Comparison of ENCODE assay signal across 8 mouse cellular contexts in the genomic region with DNA sequence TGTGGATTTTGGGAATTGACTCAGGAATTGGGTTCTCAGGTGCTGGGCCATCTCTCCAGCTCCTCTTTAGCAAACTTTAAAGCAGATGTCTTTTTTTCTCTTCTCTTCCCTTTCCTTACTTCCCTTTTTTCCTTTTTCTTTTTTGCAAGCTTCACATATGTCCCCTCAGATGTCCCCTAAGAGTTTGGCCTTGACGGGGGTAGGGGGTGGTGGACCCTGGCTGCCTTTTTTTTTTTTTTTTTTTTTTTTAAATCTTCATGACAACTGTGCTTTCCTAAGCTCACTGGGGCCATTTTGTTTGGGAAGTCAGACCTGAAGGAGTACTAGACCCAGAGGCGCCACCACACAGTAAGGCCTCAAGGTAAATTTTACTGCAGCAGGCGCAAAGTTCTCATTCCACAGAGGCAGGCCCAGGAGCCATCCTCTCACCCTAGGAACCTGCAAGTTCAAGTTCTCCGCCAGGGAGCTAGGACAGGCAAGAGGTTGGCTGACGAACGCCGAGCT. TPM values are rescaled to one million over a fixed set of nuclear protein-coding genes. Genes with fewer than 3 reads are reported as not detected.
DNase-seq lines count a peak whose midpoint lies in the region; ATAC-seq and TF ChIP-seq lines count a peak whose summit lies in the region.

No protein-coding gene starts in this region.

- peak overlapping the region; percentile 100 for H3K4me3 ChIP-seq in lung, postnatal 0 days (ENCODE audit: low read depth, low read length)
- peak overlapping the region; percentile 100 for H3K4me3 ChIP-seq in erythroblast, embryonic 14.5 days (replicated peaks)
- peak overlapping the region; percentile 91 for H3K4me3 ChIP-seq in limb, embryonic 11.5 days (ENCODE audit: low read depth, low read length)
- peak overlapping the region; percentile 70 for H3K4me3 ChIP-seq in small intestine, adult 2 months (ENCODE audit: low read depth, low read length)

- H3K27ac ChIP-seq in lung, postnatal 0 days (ENCODE audit: low read length): peak overlapping the region; percentile 98
- H3K27ac ChIP-seq in limb, embryonic 11.5 days (replicated peaks; ENCODE audit: low read depth, low read length): peak overlapping the region; percentile 86
- peak overlapping the region; percentile 94 for H3K27ac ChIP-seq in small intestine, adult 2 months (ENCODE audit: insufficient read depth, low read depth, low read length)

- no peak for TF ChIP-seq CTCF in lung, postnatal 0 days (IDR thresholded peaks at IDR 0.05)
- TF ChIP-seq CTCF in small intestine, adult 2 months (IDR thresholded peaks at IDR 0.05; ENCODE audit: extremely low read depth, insufficient read length, insufficient replicate concordance, low read depth, low read length): no peak

- H3K27me3 ChIP-seq in lung, postnatal 0 days (replicated peaks; ENCODE audit: insufficient read depth, low read length): no peaks in the 10 kb centered on the region
- H3K27me3 ChIP-seq in erythroblast, embryonic 14.5 days (ENCODE audit: control insufficient read depth): no peaks in the 10 kb centered on the region
- H3K27me3 ChIP-seq in limb, embryonic 11.5 days (ENCODE audit: control insufficient read depth, insufficient read depth, low read length): no peaks in the 10 kb centered on the region
- H3K27me3 ChIP-seq in small intestine, adult 2 months (ENCODE audit: control insufficient read depth, insufficient read depth, low read length): no peaks in the 10 kb centered on the region

- TF ChIP-seq POLR2A in small intestine, adult 2 months (IDR thresholded peaks at IDR 0.05; ENCODE audit: low read depth, low read length): no peak

- no peaks in the 10 kb centered on the region for H3K9me3 ChIP-seq in lung, postnatal 0 days (ENCODE audit: low read length)
- no peaks in the 10 kb centered on the region for H3K9me3 ChIP-seq in erythroblast, embryonic 14.5 days (ENCODE audit: control insufficient read depth, low read length)
- H3K9me3 ChIP-seq in limb, embryonic 11.5 days (ENCODE audit: control insufficient read depth, low read length): no peaks in the 10 kb centered on the region

- peak overlapping the region; percentile 72 for H3K9ac ChIP-seq in lung, postnatal 0 days (replicated peaks; ENCODE audit: low read depth)
- H3K9ac ChIP-seq in limb, embryonic 11.5 days (ENCODE audit: low read length): peak overlapping the region; percentile 75

- intact Hi-C loops in gastrocnemius, postnatal 36 days (cut with DNase I): loop anchor here (1.0 to 5.0 kb wide), 2 partner anchors 18 to 47 kb away; no protein-coding TSS in a partner anchor

- no peaks in the 10 kb centered on the region for H3K36me3 ChIP-seq in lung, postnatal 0 days (ENCODE audit: insufficient read depth, low read length)
- H3K36me3 ChIP-seq in erythroblast, embryonic 14.5 days (ENCODE audit: control insufficient read depth): peaks cover 2% of the 10 kb centered on the region; the same call in 1 of the 2 replicates
- no peaks in the 10 kb centered on the region for H3K36me3 ChIP-seq in limb, embryonic 11.5 days (ENCODE audit: control insufficient read depth, insufficient read depth, low read length)
- H3K36me3 ChIP-seq in small intestine, adult 2 months (ENCODE audit: control insufficient read depth, insufficient read depth, low read length): no peaks in the 10 kb centered on the region

- peak overlapping the region; percentile 64 for H3K4me2 ChIP-seq in lung, postnatal 0 days (replicated peaks; ENCODE audit: low read depth, low read length)
- H3K4me2 ChIP-seq in limb, embryonic 11.5 days (ENCODE audit: low read depth, severe bottlenecking): peak overlapping the region; percentile 57

- no peak for DNase-seq in lung, postnatal 0 days (ENCODE audit: low spot score)
- DNase-seq in lung, postnatal 10 days: no peak
- no peak for DNase-seq in limb, embryonic 11.5 days (ENCODE audit: low spot score)
- no peak for DNase-seq in gastrocnemius, postnatal 36 days
- no peak for DNase-seq in kidney, adult 11 months
- no peak for DNase-seq in kidney, postnatal 25 days

- no peak for TF ChIP-seq EP300 in lung, postnatal 0 days (IDR thresholded peaks at IDR 0.05)

- ATAC-seq in lung, postnatal 0 days: peak; percentile 1
- ATAC-seq in limb, embryonic 11.5 days (ENCODE audit: insufficient number of reproducible peaks, low FRiP score, low TSS enrichment, low read depth): peak; percentile 15

- 2% methylated on average over 7 of the region's 7 CpGs for WGBS in lung, postnatal 0 days
- 2% methylated on average over 7 of the region's 7 CpGs for WGBS in limb, embryonic 11.5 days
- 5% methylated on average over 7 of the region's 7 CpGs for WGBS in small intestine, adult 2 months

- no peaks in the 10 kb centered on the region for H3K4me1 ChIP-seq in lung, postnatal 0 days (ENCODE audit: insufficient read depth, low read depth, low read length)
- H3K4me1 ChIP-seq in erythroblast, embryonic 14.5 days (ENCODE audit: control insufficient read depth): peaks cover 80% of the 10 kb centered on the region
- H3K4me1 ChIP-seq in limb, embryonic 11.5 days (ENCODE audit: control insufficient read depth, insufficient read depth, low read length): 0 out of 2 replicates have a peak, but pooled peaks cover 2% of the 10 kb centered on the region
- no peaks in the 10 kb centered on the region for H3K4me1 ChIP-seq in small intestine, adult 2 months (ENCODE audit: control insufficient read depth, insufficient read depth, insufficient read length, low read length)

RNA-seq across cellular contexts. Expression of gene Esyt2, which starts 0.8 kb away (rescaled TPM):
- polyA plus RNA-seq in lung, postnatal 0 days (2015; fragmentation: Nextera tagmentation; extraction: Ambion mirVana): 16.7 and 17.2 TPM in 2 replicates
- 0.63 and 0.69 TPM in 2 replicates for polyA plus RNA-seq in erythroblast, embryonic 14.5 days (2012)
- polyA plus RNA-seq in limb, embryonic 11.5 days (2014; fragmentation: Nextera tagmentation; extraction: Ambion mirVana): 18.7 and 21.1 TPM in 2 replicates
- 5.6 and 14.3 TPM in 2 replicates for polyA plus RNA-seq in small intestine, adult 2 months (2012; rRNA removed)
- total RNA-seq in gastrocnemius, postnatal 36 days (2021): 10 to 100 TPM; 18.7 to 20.6 TPM

RNA-seq across cellular contexts. Expression of gene Gm11027, which starts 5.0 kb away (rescaled TPM):
- polyA plus RNA-seq in lung, postnatal 0 days (2015; fragmentation: Nextera tagmentation; extraction: Ambion mirVana): not detected in 2 replicates
- polyA plus RNA-seq in erythroblast, embryonic 14.5 days (2012): not detected in 2 replicates
- polyA plus RNA-seq in limb, embryonic 11.5 days (2014; fragmentation: Nextera tagmentation; extraction: Ambion mirVana): not detected in 2 replicates
- not detected in 2 replicates for polyA plus RNA-seq in small intestine, adult 2 months (2012; rRNA removed)
- not detected for total RNA-seq in gastrocnemius, postnatal 36 days (2021)

RNA-seq across cellular contexts. Expression of gene Wdr60, which starts 17.4 kb away (rescaled TPM):
- 15.4 and 16.6 TPM in 2 replicates for polyA plus RNA-seq in lung, postnatal 0 days (2015; fragmentation: Nextera tagmentation; extraction: Ambion mirVana)
- polyA plus RNA-seq in erythroblast, embryonic 14.5 days (2012): 0.06 and 0.16 TPM in 2 replicates
- 16.5 and 22.4 TPM in 2 replicates for polyA plus RNA-seq in limb, embryonic 11.5 days (2014; fragmentation: Nextera tagmentation; extraction: Ambion mirVana)
- polyA plus RNA-seq in small intestine, adult 2 months (2012; rRNA removed): 0.51 and 0.95 TPM in 2 replicates
- 10 to 100 TPM in 1 of 2 experiments, 1 to 10 TPM in 1; 9.2 to 10.7 TPM for total RNA-seq in gastrocnemius, postnatal 36 days (2021)
